Mouse (Mus musculus) gastrocnemius, adult 8-10 months (tissue): Measurements from ENCODE around the gene Arf6. TPM values are rescaled to one million over a fixed set of nuclear protein-coding genes. Genes with fewer than 3 reads are reported as not detected.

Experiments used
- DNase-seq, 2 experiments: peaks; one replicate each; pipeline ENCODE4 v3.0.0; 2022; ENCODE audit warnings: low spot score in 2 of 2
- microRNA-seq: library from miRNA; unstranded; fragments of <30 nt; microRNA quantifications from one replicate; pipeline ENCODE4 v1.2.0, GENCODE M21; 2022
- total RNA-seq, 4 experiments: library from RNA; stranded (reverse); gene quantifications; 2 replicates each; pipeline ENCODE4 v1.2.4; 2022

Arf6 gene
- total RNA-seq, 4 experiments from 2014 or later: 18.4 to 23.3 (median 21.9) TPM

DNA sequence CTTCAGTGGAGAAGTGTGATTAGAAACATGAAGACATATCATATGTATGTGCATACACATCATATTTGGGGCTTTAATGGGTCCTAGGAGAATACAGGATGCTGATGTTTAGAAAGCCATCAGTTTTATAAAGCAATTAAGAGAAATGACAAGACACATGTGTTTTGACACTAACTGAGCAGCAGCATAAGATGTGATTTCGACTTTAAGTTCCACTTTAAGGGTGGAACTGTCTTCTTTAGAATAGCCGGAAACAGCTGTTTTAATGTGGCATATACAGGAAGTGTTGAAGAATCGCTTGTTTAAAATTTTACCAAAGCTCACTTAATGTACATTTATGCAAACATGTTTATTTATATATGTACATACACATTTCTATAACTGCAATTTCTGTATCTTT is 41.4 kb downstream of the Arf6 start:
- DNase-seq: no peak

DNA sequence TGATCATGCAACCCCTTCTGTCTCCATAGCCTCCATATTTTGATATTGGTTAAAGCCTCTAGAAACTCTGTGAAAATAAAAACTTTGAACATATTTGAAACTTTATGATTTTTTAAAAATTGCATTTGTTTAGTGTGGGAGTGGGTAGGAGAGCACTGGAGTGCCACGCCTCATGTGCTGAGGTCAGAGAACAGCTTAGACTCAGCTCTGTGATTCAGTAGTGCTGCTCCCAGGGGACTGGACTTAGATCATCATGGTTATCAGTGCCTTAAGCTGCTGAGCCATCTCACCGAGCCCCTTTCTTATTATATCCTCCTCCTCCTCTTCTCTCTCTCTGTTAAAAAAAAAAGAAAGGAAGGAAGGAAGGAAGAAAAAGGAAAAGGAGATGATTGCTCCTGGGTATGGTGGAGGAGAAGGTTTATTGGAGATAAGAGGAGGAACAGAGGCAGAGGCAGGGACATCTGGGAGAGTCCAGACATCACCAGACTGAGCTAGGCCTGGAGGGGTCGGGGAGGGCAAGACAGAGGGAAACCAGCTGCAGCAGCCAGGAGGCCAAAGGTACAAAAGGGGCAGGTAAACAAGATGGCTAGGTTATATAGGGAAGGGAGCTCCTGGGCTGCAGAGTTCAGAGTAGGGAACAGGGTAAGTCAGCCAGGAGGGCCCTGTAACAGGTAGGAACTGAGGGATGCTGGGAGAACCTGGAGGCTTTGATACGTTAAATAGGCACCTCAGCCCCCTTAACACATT is 43.0 kb downstream of the Arf6 start:
- DNase-seq: peak in 1 of 2 experiments; percentile 33

DNA sequence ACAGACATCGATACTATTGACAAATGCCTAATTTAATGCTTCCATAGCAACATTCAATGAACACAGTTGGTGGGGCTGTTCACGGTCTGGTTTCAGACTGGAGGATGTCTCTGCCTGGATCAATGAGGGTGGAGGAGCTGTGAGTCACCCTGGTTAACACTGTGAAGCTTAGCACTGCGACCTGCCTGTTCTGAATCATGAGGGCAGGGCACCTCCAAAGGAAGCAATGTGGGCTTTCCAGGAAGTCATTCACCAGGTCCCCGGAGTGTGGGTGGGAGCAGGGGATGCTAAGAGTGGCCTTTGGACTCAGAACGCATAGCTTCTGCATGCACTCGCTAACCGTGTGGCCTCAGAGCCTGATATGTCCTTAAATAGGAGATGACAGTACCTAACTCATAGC is 44.8 kb downstream of the Arf6 start:
- no peak for DNase-seq

DNA sequence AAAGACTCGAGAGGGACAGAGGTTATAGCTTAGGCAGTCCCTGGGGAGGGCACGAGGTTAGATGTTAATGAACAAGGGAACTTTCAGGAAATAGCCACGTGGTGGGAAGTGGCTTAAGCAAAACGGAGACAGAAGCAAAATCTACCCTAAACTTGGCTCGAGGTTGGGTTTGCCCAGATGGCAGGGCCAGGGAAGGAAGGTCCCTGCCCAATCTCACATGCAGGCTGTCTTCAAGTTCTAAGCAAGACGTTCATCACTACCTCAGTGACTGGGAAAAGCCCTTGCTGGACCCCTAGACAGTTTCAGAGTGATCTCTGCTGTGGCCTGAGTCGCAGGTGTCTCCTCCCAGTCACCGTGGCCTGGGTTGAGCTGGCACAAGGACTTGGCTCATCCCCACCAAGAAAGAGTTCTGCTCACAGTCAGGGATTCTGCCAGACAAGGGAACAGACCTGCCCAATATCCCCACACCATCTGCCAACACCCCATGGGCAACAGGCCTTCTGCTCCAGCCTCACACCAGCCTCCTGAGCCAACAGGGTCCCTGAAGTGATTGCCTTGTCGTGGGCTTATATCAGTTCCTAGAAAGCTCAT is 45.8 kb downstream of the Arf6 start:
- no peak for DNase-seq

DNA sequence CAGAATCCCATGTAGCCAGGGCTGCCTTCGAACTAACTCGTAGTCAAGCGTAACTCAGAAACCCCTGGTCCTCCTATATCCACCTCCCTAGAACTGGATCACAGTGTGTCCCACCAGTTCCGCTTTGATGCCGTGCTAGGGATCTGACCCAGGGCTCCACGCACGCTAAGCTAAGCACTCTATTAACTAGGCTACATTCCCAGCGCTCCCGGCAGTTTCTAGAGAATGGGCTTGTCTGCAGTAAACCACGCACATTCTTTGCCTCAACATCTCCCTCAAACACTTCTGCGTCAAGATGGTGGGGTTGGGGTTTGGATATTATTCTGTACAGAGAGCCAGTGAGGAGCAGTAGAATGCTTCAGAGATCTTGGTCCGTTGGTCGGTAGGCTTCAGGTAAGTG is 46.7 kb downstream of the Arf6 start:
- DNase-seq: no peak

DNA sequence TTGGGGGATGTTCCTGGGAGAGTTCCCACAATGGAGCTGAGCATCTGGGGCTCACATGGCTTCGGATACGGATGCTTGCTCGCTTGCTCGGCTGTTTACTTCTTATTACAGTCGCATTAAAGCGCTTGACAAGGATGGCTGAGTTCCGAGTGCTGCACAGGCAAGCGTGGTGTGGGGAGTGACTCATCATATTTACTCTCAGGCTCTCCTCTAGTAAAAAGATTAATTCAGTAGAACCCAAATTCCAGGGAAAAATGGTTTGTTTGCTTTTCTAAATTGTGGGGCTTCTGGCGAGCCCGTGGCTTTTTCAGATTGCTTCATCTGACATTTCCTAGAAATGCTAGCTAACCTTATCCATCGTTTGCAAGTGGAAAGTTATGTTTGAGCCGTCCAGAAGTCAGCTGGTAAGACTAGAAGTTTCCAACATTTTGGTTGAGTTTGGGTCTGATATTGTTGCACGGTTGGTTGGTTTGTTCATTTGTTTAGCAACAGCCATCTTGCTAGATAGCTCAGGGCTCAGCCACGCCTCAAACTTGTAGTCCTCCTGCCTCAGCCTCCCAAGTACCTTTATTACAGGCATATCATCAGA is 47.2 kb downstream of the Arf6 start:
- no peak for DNase-seq

DNA sequence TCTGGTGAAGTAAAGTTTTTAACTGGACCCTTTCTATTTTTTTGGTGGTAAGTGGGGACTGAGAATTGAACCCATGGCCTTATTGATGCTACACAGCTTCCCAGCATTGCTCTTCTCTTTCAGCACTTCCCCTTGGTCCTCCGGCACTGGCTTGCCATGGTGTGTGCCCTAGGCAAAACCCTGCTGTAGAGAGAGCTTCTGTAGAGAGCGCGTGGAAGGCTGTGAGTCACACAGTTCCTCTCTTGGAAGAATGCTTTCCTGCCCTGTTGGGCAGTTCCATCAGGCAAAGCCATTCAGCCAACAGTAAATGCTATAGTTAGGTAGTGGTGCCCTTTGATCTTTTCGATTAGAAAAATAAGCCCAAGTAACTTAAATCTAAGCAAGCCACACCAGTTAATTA is 47.7 kb downstream of the Arf6 start:
- DNase-seq: no peak

DNA sequence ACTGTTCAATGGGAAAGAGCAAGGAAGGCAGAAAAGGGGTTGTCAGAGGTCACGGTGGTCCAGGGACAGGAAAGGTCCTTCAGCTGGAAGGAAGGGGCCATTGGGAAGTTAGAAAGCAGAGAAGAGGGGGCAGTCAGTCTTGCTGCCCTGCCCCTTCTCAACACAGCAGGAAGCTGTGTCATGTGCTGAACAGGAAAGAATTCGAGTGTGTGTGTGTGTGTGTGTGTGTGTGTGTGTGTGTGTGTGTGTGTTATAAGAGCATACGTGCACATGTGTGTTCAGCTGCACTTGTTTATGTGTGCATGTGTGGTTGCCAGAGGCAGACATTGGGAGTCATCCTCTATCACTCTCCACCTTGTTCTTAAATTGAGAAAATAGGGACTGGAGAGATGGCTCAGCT is 48.8 kb downstream of the Arf6 start:
- no peak for DNase-seq

DNA sequence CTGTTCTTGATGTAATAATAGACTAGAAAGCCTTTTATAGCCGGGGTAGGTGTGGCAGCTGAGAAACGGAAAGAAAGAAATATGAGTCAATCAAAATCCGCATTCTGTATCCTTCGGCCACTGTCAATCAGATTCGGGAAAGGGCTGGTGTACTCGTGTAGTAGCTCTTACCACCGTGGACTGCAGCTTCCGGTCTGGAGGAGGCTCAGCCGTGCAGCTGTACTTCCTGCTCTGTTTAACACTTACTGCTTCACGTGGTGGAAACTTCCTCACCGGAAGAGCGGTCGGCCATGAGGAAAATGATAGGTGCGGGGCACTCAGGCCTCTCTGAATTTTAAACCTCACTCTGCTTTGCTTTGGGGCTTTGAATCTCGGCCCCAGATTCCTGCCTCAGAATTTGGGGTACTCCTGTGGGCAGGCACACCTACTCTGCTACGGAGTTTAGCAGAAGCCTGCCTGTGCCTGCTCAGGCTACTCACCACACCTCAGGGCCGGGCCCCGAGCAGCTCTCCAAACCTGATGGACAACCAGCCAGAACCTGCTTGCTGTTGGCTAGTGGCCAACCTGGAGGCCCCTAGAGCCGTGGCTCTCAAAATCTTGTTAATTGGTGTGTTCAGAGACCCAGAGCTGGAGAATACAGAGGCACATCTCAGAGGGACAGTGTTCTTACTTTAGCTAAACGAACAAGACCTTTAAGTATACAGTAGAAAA is 51.0 kb downstream of the Arf6 start:
- DNase-seq: no peak

Small RNA genes within 50 kb of the gene (microRNA-seq; reads per million reads assigned to microRNA genes)
- gene Gm47299 (not detected), gene Gm47305 (not detected)

Other genes starting within 250 kb of the Arf6 start
- 1,000 to 10,000 TPM in 2 of 4 experiments, 100 to 1,000 TPM in 2; 850 to 1,105 (median 983) TPM for gene Rps29, start 213.0 kb upstream of the Arf6 start, total RNA-seq
- gene Lrr1, start 203.3 kb upstream of the Arf6 start, total RNA-seq: not detected
- 100 to 1,000 TPM; 298 to 379 (median 321) TPM for gene Rpl36al, start 188.1 kb upstream of the Arf6 start, total RNA-seq
- 1 to 10 TPM; 5.6 to 8.5 (median 6.2) TPM for gene Mgat2, start 188.0 kb upstream of the Arf6 start, total RNA-seq
- gene Gm49383, start 175.0 kb upstream of the Arf6 start, total RNA-seq: 1 to 10 TPM; 1.9 to 3.9 (median 2.7) TPM
- gene Dnaaf2, start 173.7 kb upstream of the Arf6 start, total RNA-seq: under 1 TPM; 0.29 to 0.91 (median 0.54) TPM
- gene Gm49384, start 167.9 kb upstream of the Arf6 start, total RNA-seq: 1 to 10 TPM; 1.8 to 2.6 (median 2.1) TPM
- under 1 TPM in 3 of 4 experiments, not detected in 1; 0.15 to 0.27 (median 0.24) TPM for gene Pole2, start 144.0 kb upstream of the Arf6 start, total RNA-seq
- 10 to 100 TPM; 22.0 to 28.8 (median 24.8) TPM for gene Klhdc1, start 131.0 kb upstream of the Arf6 start, total RNA-seq
- gene Klhdc2, start 75.5 kb upstream of the Arf6 start, total RNA-seq: 100 to 1,000 TPM; 110 to 144 (median 128) TPM
- gene Nemf, start 15.0 kb upstream of the Arf6 start, total RNA-seq: 10 to 100 TPM; 15.6 to 21.4 (median 17.5) TPM
- under 1 TPM in 1 of 4 experiments, not detected in 3; 0.49 TPM for gene Gm9887, start 308 bp downstream of the Arf6 start, total RNA-seq
- gene Vcpkmt, start 210.9 kb downstream of the Arf6 start, total RNA-seq: 1 to 10 TPM; 2.9 to 5.5 (median 4.1) TPM